13 mouse cellular contexts compared by ENCODE assay signal in genomic region chr13:107927499-107928215, GRCm38 (mm10).
DNase-seq lines count a peak whose midpoint lies in the region; ATAC-seq and TF ChIP-seq lines count a peak whose summit lies in the region.
"Had no signal": no experiment of that assay in that cellular context is flagged by ENCODE, and none has a peak within 500 bp of the region (broad histone marks: within the 10 kb centered on the region; RNA-seq: fewer than 3 reads in every experiment).

No protein-coding gene starts in this region.

- no peaks in the 10 kb centered on the region for H3K36me3 ChIP-seq in forebrain, postnatal 0 days (ENCODE audit: insufficient read depth)
- H3K36me3 ChIP-seq in forebrain, embryonic 15.5 days = no peaks in the 10 kb centered on the region
- H3K36me3 ChIP-seq: G1E had no signal

- H3K9me3 ChIP-seq in forebrain, postnatal 0 days (ENCODE audit: low read length) = no peaks in the 10 kb centered on the region
- H3K9me3 ChIP-seq in forebrain, embryonic 15.5 days = no peaks in the 10 kb centered on the region
- H3K9me3 ChIP-seq: G1E had no signal

- 57% methylated on average over 10 of the region's 10 CpGs for whole genome bisulfite sequencing in forebrain, postnatal 0 days
- whole genome bisulfite sequencing in forebrain, embryonic 15.5 days = 65% methylated on average over 10 of the region's 10 CpGs

- H3K27ac ChIP-seq in forebrain, postnatal 0 days (ENCODE audit: low read depth, low read length) = no peak overlapping the region
- no peak overlapping the region for H3K27ac ChIP-seq in forebrain, embryonic 15.5 days (replicated peaks)
- H3K27ac ChIP-seq: liver, embryonic 14.5 days had no signal

- TF ChIP-seq CTCF in forebrain, postnatal 0 days (IDR thresholded peaks at IDR 0.05; ENCODE audit: low read depth) = 0 out of 2 replicates have a peak, but pooled peaks have one; percentile 7

- H3K4me1 ChIP-seq in forebrain, postnatal 0 days (ENCODE audit: insufficient read depth) = no peaks in the 10 kb centered on the region
- peaks cover 16% of the 10 kb centered on the region for H3K4me1 ChIP-seq in forebrain, embryonic 15.5 days

- no peak overlapping the region for H3K9ac ChIP-seq in forebrain, postnatal 0 days
- H3K9ac ChIP-seq in forebrain, embryonic 15.5 days (replicated peaks) = no peak overlapping the region
- H3K9ac ChIP-seq: liver, embryonic 14.5 days had no signal

- no peak overlapping the region for H3K4me2 ChIP-seq in forebrain, postnatal 0 days (ENCODE audit: low read depth)
- no peak overlapping the region for H3K4me2 ChIP-seq in forebrain, embryonic 15.5 days (replicated peaks)

- no peaks in the 10 kb centered on the region for H3K27me3 ChIP-seq in forebrain, postnatal 0 days (ENCODE audit: insufficient read depth, low read length)
- no peaks in the 10 kb centered on the region for H3K27me3 ChIP-seq in forebrain, embryonic 15.5 days

- peak; percentile 32 for DNase-seq in forebrain, postnatal 0 days
- DNase-seq in 3T3-L1 (ENCODE audit: low read depth, low spot score) = peak; percentile 12
- DNase-seq in NIH3T3 (ENCODE audit: low read depth) = peak; percentile 33
- peak; percentile 24 for DNase-seq in lung, postnatal 25 days (ENCODE audit: low spot score)
- DNase-seq in frontal cortex, postnatal 36 days (ENCODE audit: low spot score in 2 of 2) = no peak
- no peak for DNase-seq in frontal cortex, postnatal 10 days (ENCODE audit: low spot score in 2 of 2)
- DNase-seq in embryo, embryonic 10.5 days (ENCODE audit: low spot score) = no peak
- DNase-seq: cerebellum, adult 2 months; right cerebral cortex, postnatal 4 days had no signal

- ATAC-seq in forebrain, postnatal 0 days = no peak
- ATAC-seq in forebrain, embryonic 15.5 days (replicated peaks) = no peak

- H3K4me3 ChIP-seq in forebrain, postnatal 0 days (ENCODE audit: low read depth, low read length) = no peak overlapping the region
- H3K4me3 ChIP-seq in forebrain, embryonic 15.5 days = no peak overlapping the region
- H3K4me3 ChIP-seq: myocyte had no signal

Comparison
In these comparisons a context has a peak if more than half of its experiments do, and no peak if none do; other contexts are left out.
1. DNase-seq: peak in forebrain, postnatal 0 days (single experiment), 3T3-L1 (single experiment), NIH3T3 (single experiment) and lung, postnatal 25 days (single experiment); none in frontal cortex, postnatal 36 days (0 of 2), frontal cortex, postnatal 10 days (0 of 2) and embryo, embryonic 10.5 days (single experiment).